Mouse (Mus musculus): ENCODE measurements around the gene Kat8. TPM values are rescaled to one million over a fixed set of nuclear protein-coding genes. Genes with fewer than 3 reads are reported as not detected.

Gene Kat8
- polyA plus RNA-seq, 1 experiment: 47.1 TPM

- H3K4me3 ChIP-seq (ENCODE audit: low read depth, low read length): no peak overlapping the region
Measured at GRCm38 (mm10) chr7:127923714-127924113, 11.4 kb downstream of the Kat8 start.

GRCm38 (mm10) chr7:127925252-127925651, 12.9 kb downstream of the Kat8 start:
- TF ChIP-seq EP300 (IDR thresholded peaks at IDR 0.05; ENCODE audit: insufficient read depth, low read depth, low read length) (0 out of 2 replicates have a peak, but pooled peaks have one; percentile 59), CTCF (IDR thresholded peaks at IDR 0.05; ENCODE audit: low read depth, low read length) (no peak), POLR2A (IDR thresholded peaks at IDR 0.05; ENCODE audit: insufficient read depth, low read length) (no peak)
- Histone ChIP-seq H3K27ac (ENCODE audit: insufficient read depth, low read length) (peak overlapping the region; percentile 41), H3K9me3 (replicated peaks; ENCODE audit: control insufficient read depth, insufficient read depth, low read length, poor library complexity, severe bottlenecking) (no peaks in the 10 kb centered on the region), H3K4me1 (ENCODE audit: control insufficient read depth, insufficient read depth, low read length) (peaks cover 4% of the 10 kb centered on the region), H3K27me3 (ENCODE audit: control insufficient read depth, insufficient read depth, low read length, poor library complexity, severe bottlenecking) (no peaks in the 10 kb centered on the region), H3K36me3 (ENCODE audit: control insufficient read depth, insufficient read depth, low read length, poor library complexity, severe bottlenecking) (peaks cover 16% of the 10 kb centered on the region), H3K9ac (ENCODE audit: low read depth, poor library complexity, severe bottlenecking) (no peak overlapping the region), H3K4me3 (ENCODE audit: low read depth, low read length) (no peak overlapping the region)

More at GRCm38 (mm10) chr7:127923714-127924113, 11.4 kb downstream of the Kat8 start:
- H3K27me3 ChIP-seq (ENCODE audit: control insufficient read depth, insufficient read depth, low read length, poor library complexity, severe bottlenecking): no peaks in the 10 kb centered on the region
- H3K9ac ChIP-seq (ENCODE audit: low read depth, poor library complexity, severe bottlenecking): no peak overlapping the region
- peaks cover 4% of the 10 kb centered on the region for H3K4me1 ChIP-seq (ENCODE audit: control insufficient read depth, insufficient read depth, low read length)
- no peak for TF ChIP-seq CTCF (IDR thresholded peaks at IDR 0.05; ENCODE audit: low read depth, low read length)
- no peak for TF ChIP-seq POLR2A (IDR thresholded peaks at IDR 0.05; ENCODE audit: insufficient read depth, low read length)
- no peaks in the 10 kb centered on the region for H3K9me3 ChIP-seq (replicated peaks; ENCODE audit: control insufficient read depth, insufficient read depth, low read length, poor library complexity, severe bottlenecking)
- peak overlapping the region; percentile 28; the same call in 1 of the 2 replicates for H3K27ac ChIP-seq (ENCODE audit: insufficient read depth, low read length)
- peaks cover 16% of the 10 kb centered on the region for H3K36me3 ChIP-seq (ENCODE audit: control insufficient read depth, insufficient read depth, low read length, poor library complexity, severe bottlenecking)

- Histone ChIP-seq H3K27me3 (ENCODE audit: control insufficient read depth, insufficient read depth, low read length, poor library complexity, severe bottlenecking) (no peaks in the 10 kb centered on the region), H3K4me1 (ENCODE audit: control insufficient read depth, insufficient read depth, low read length) (peaks cover 8% of the 10 kb centered on the region), H3K27ac (ENCODE audit: insufficient read depth, low read length) (no peak overlapping the region), H3K4me3 (ENCODE audit: low read depth, low read length) (no peak overlapping the region), H3K36me3 (ENCODE audit: control insufficient read depth, insufficient read depth, low read length, poor library complexity, severe bottlenecking) (peaks cover 14% of the 10 kb centered on the region), H3K9me3 (replicated peaks; ENCODE audit: control insufficient read depth, insufficient read depth, low read length, poor library complexity, severe bottlenecking) (no peaks in the 10 kb centered on the region), H3K9ac (ENCODE audit: low read depth, poor library complexity, severe bottlenecking) (no peak overlapping the region)
- no peak for TF ChIP-seq POLR2A (IDR thresholded peaks at IDR 0.05; ENCODE audit: insufficient read depth, low read length)
- TF ChIP-seq EP300 (IDR thresholded peaks at IDR 0.05; ENCODE audit: insufficient read depth, low read depth, low read length): no peak
- TF ChIP-seq CTCF (IDR thresholded peaks at IDR 0.05; ENCODE audit: low read depth, low read length): no peak
Measured at GRCm38 (mm10) chr7:127926066-127926465, 13.8 kb downstream of the Kat8 start.

DNA sequence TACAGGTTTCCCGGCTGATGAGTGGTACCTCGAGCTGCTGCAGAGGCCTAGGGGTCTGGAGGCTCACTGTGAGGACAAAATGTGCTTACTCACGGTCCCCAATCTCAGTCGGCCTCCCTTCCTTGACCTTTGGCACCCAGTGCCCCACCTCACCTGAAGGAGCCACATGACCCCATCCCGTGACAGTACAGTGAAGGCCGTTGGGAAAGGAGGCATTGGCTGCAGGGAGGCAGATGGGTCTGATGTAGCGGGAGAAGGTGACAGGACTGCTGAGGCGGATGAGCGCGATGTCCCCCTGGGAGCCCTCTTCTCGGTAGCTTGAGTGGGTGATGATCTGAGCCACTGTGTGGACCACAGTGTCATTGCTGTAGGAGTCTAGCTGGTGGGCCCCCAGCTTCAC, 14.5 kb downstream of the Kat8 start:
- H3K4me3 ChIP-seq (ENCODE audit: low read depth, low read length): no peak overlapping the region; the same call in 1 of the 2 replicates
- no peaks in the 10 kb centered on the region for H3K27me3 ChIP-seq (ENCODE audit: control insufficient read depth, insufficient read depth, low read length, poor library complexity, severe bottlenecking)
- H3K27ac ChIP-seq (ENCODE audit: insufficient read depth, low read length): no peak overlapping the region
- H3K36me3 ChIP-seq (ENCODE audit: control insufficient read depth, insufficient read depth, low read length, poor library complexity, severe bottlenecking): peaks cover 13% of the 10 kb centered on the region
- peaks cover 8% of the 10 kb centered on the region for H3K4me1 ChIP-seq (ENCODE audit: control insufficient read depth, insufficient read depth, low read length)
- TF ChIP-seq CTCF (IDR thresholded peaks at IDR 0.05; ENCODE audit: low read depth, low read length) (no peak), POLR2A (IDR thresholded peaks at IDR 0.05; ENCODE audit: insufficient read depth, low read length) (no peak), EP300 (IDR thresholded peaks at IDR 0.05; ENCODE audit: insufficient read depth, low read depth, low read length) (peak; percentile 65; the same call in 1 of the 2 replicates)
- no peak overlapping the region for H3K9ac ChIP-seq (ENCODE audit: low read depth, poor library complexity, severe bottlenecking)
- no peaks in the 10 kb centered on the region for H3K9me3 ChIP-seq (replicated peaks; ENCODE audit: control insufficient read depth, insufficient read depth, low read length, poor library complexity, severe bottlenecking)

GRCm38 (mm10) chr7:127927726-127928125, 15.4 kb downstream of the Kat8 start:
- Histone ChIP-seq H3K4me3 (ENCODE audit: low read depth, low read length) (no peak overlapping the region), H3K9me3 (replicated peaks; ENCODE audit: control insufficient read depth, insufficient read depth, low read length, poor library complexity, severe bottlenecking) (no peaks in the 10 kb centered on the region), H3K36me3 (ENCODE audit: control insufficient read depth, insufficient read depth, low read length, poor library complexity, severe bottlenecking) (peaks cover 13% of the 10 kb centered on the region), H3K9ac (ENCODE audit: low read depth, poor library complexity, severe bottlenecking) (no peak overlapping the region), H3K27me3 (ENCODE audit: control insufficient read depth, insufficient read depth, low read length, poor library complexity, severe bottlenecking) (no peaks in the 10 kb centered on the region), H3K4me1 (ENCODE audit: control insufficient read depth, insufficient read depth, low read length) (peaks cover 10% of the 10 kb centered on the region), H3K27ac (ENCODE audit: insufficient read depth, low read length) (no peak overlapping the region)
- no peak for TF ChIP-seq CTCF (IDR thresholded peaks at IDR 0.05; ENCODE audit: low read depth, low read length)
- no peak for TF ChIP-seq EP300 (IDR thresholded peaks at IDR 0.05; ENCODE audit: insufficient read depth, low read depth, low read length)
- no peak for TF ChIP-seq POLR2A (IDR thresholded peaks at IDR 0.05; ENCODE audit: insufficient read depth, low read length)

DNA sequence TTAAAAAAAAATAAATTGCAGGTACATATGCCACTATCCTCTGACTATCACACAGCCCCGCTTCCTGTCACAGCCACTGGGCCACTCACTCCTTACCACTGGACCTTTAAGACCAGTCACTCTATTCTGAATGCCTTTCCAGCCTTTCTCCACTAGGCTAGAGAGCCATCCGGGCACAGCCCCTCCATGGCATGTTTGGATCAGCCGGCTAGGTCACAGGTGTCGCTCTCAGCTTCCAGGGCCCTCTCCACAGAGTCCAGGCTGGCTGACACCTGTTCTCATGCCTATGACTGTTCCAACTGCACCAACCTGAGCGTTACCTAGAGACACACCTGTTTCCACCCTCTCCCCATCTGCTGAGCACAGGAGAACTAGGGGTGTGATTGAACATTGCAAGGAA, 16.3 kb downstream of the Kat8 start:
- Histone ChIP-seq H3K9ac (ENCODE audit: low read depth, poor library complexity, severe bottlenecking) (peak overlapping the region; percentile 64; the same call in 1 of the 2 replicates), H3K27ac (ENCODE audit: insufficient read depth, low read length) (0 out of 2 replicates have a peak overlapping the region, but pooled peaks have one; percentile 5), H3K4me1 (ENCODE audit: control insufficient read depth, insufficient read depth, low read length) (peaks cover 10% of the 10 kb centered on the region), H3K9me3 (replicated peaks; ENCODE audit: control insufficient read depth, insufficient read depth, low read length, poor library complexity, severe bottlenecking) (no peaks in the 10 kb centered on the region), H3K36me3 (ENCODE audit: control insufficient read depth, insufficient read depth, low read length, poor library complexity, severe bottlenecking) (peaks cover 13% of the 10 kb centered on the region), H3K27me3 (ENCODE audit: control insufficient read depth, insufficient read depth, low read length, poor library complexity, severe bottlenecking) (no peaks in the 10 kb centered on the region), H3K4me3 (ENCODE audit: low read depth, low read length) (peak overlapping the region; percentile 82)
- TF ChIP-seq POLR2A (IDR thresholded peaks at IDR 0.05; ENCODE audit: insufficient read depth, low read length) (no peak), EP300 (IDR thresholded peaks at IDR 0.05; ENCODE audit: insufficient read depth, low read depth, low read length) (no peak), CTCF (IDR thresholded peaks at IDR 0.05; ENCODE audit: low read depth, low read length) (no peak)
